Mouse (Mus musculus): Measurements from ENCODE around the gene Pemt. TPM values are rescaled to one million over a fixed set of nuclear protein-coding genes. Genes with fewer than 3 reads are reported as not detected.

Gene Pemt
- polyA plus RNA-seq, 1 experiment from 2014 or later = 10.8 TPM

DNA sequence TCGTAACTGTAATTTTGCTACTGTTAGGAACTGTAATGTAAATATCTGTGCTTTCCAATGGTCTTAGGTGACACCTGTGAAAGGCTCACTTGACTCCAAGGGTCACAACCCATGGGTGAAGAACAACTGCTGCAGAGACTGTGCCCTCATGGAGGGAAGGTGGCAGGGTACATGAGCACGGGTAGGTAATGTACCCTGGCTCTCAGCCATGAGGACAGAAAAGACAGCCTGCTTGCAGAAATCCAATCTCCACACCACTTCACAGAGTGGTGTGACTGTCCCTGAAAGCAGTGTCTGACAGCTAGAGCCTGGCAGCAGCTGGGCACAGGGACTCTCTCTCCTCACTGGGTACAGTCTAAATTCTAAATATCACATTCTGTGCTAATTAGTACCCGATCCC lies 34.8 kb downstream of the Pemt start:
- H3K27me3 ChIP-seq (ENCODE audit: low read depth, poor library complexity, severe bottlenecking) = no peaks in the 10 kb centered on the region
- no peaks in the 10 kb centered on the region for H3K9me3 ChIP-seq (replicated peaks)
- H3K36me3 ChIP-seq = no peaks in the 10 kb centered on the region
- H3K27ac ChIP-seq (replicated peaks) = no peak overlapping the region
- no peak for DNase-seq (ENCODE audit: low spot score)
- H3K4me1 ChIP-seq = peaks cover 16% of the 10 kb centered on the region
- no peak overlapping the region for H3K4me3 ChIP-seq
- 91% methylated on average over 3 of the region's 3 CpGs for WGBS

DNA sequence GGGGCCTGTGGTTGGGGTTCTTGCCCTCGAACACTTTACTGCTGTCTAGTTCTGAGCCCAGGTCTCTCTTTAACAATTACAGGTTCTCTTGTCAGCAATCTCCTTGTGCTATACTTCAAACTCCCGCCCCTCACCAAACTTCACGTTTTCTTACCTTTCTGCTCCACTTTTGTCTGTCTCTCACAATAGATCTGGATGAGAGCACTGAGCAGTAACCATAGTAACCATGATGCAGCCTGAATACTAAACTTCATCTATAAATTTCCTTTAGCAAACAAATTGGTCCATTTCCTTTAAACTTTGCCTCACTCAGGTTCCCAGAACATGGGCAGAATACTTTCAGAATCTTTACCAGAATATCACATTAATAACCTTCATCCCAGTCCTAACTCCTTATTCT lies 36.8 kb downstream of the Pemt start:
- Histone ChIP-seq H3K4me1 (peaks cover 16% of the 10 kb centered on the region), H3K4me3 (no peak overlapping the region), H3K9me3 (replicated peaks) (no peaks in the 10 kb centered on the region), H3K27me3 (ENCODE audit: low read depth, poor library complexity, severe bottlenecking) (no peaks in the 10 kb centered on the region), H3K36me3 (no peaks in the 10 kb centered on the region), H3K27ac (replicated peaks) (no peak overlapping the region)
- 77% methylated on average over 3 of the region's 3 CpGs for WGBS
- no peak for DNase-seq (ENCODE audit: low spot score)

DNA sequence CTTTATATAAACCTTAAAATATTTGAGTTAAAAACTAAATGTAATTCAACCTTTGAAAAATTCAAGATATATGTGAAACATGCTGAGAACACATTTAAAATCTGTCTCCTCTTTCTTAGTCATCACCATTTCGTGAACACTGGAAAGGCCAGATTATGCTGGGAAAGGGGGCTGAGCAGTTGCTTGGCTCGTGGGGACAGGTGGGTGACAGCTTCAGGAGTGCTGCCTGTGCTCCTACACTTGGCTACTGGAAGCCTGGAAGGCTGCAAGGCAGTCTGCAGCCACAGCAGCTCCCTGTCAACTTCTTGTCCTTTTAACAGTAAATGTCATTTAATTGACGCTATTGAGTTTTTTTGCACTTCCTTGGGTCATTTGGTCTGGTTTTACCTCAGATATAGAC lies 40.4 kb downstream of the Pemt start:
- no peak overlapping the region for H3K4me3 ChIP-seq
- no peaks in the 10 kb centered on the region for H3K9me3 ChIP-seq (replicated peaks)
- WGBS = 83% methylated on average over 3 of the region's 3 CpGs
- no peaks in the 10 kb centered on the region for H3K36me3 ChIP-seq
- DNase-seq (ENCODE audit: low spot score) = no peak
- no peaks in the 10 kb centered on the region for H3K27me3 ChIP-seq (ENCODE audit: low read depth, poor library complexity, severe bottlenecking)
- no peak overlapping the region for H3K27ac ChIP-seq (replicated peaks)
- H3K4me1 ChIP-seq = peaks cover 16% of the 10 kb centered on the region

DNA sequence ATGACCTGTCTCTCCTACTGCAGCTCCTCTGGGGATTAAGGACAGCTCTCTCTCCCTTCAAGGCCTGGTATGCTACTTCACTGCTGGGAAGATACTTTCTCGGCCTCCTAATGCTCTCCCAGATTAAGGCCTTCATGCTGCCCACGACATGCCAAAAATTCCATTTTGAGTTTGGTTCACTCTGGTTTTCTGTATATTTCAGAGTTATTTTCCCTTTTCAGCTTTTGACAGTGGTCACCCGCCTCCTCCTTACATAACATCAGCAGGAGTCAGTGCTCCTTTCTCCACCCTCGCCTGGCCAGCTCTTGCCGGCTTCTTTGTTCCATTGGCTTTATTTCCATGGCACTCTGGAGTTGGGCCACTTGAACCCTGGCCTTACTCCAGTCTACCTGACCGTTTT lies 41.6 kb downstream of the Pemt start:
- no peaks in the 10 kb centered on the region for H3K27me3 ChIP-seq (ENCODE audit: low read depth, poor library complexity, severe bottlenecking)
- H3K4me3 ChIP-seq = no peak overlapping the region
- H3K36me3 ChIP-seq = no peaks in the 10 kb centered on the region
- no peaks in the 10 kb centered on the region for H3K9me3 ChIP-seq (replicated peaks)
- peaks cover 10% of the 10 kb centered on the region for H3K4me1 ChIP-seq
- DNase-seq (ENCODE audit: low spot score) = no peak
- H3K27ac ChIP-seq (replicated peaks) = no peak overlapping the region
- WGBS = 77% methylated on average over 6 of the region's 6 CpGs

DNA sequence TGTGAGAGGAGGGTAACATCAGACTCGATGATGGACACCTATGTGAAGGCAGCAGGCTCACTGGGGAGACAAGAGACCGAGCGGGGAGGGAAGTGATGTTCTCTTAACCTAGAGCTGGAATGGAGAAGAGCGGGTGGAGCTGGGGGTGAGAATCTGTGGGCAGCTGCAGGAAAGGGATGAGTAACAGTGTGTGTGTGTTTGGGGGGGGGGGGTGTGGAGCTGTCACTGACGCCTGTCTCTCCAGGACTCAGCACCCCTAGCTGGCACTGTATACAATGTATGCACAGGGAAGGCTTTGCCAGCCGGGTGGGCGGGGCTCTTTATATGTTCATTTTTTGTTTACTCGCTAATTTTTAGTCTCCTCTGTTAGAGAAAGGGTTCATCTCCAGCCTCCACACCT lies 42.5 kb downstream of the Pemt start:
- H3K4me3 ChIP-seq = no peak overlapping the region
- no peak for DNase-seq (ENCODE audit: low spot score)
- 82% methylated on average over 8 of the region's 8 CpGs for WGBS
- H3K27ac ChIP-seq (replicated peaks) = no peak overlapping the region
- peaks cover 2% of the 10 kb centered on the region for H3K4me1 ChIP-seq
- H3K27me3 ChIP-seq (ENCODE audit: low read depth, poor library complexity, severe bottlenecking) = no peaks in the 10 kb centered on the region
- no peaks in the 10 kb centered on the region for H3K36me3 ChIP-seq
- H3K9me3 ChIP-seq (replicated peaks) = no peaks in the 10 kb centered on the region

DNA sequence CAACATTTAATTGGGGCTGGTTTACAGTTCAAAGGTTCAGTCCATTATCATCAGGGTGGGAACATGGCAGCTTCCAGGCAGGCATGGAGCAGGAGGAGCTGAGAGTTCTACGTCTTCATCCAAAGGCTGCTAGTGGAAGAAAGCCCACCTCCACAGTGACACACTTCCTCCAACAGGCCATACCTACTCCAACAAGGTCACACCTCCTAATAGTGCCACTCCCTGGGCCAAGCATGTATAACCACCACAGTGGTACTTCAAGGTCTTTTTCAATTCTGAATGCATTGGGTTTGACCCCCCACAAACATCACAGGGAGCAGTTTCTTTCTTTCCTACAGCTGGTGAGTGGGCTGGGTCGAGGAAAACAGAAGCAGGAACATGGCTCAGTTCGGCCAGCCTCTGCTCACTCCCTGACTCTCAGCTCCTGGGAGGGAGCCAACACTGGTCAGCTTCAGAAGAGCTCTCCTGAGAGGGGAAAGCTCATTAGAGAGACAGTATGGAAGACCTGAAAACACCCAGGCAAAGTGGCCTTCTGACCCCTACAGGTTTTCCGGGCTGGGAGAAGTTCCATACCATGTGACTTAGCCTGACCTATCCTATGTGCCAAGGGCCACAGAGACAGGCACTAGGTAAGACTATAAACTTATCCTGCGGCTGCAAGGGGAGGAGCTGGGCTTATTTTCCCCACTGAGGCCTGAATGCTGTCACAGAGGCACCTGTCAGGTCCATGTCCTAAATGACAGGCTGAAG lies 44.9 kb downstream of the Pemt start:
- Histone ChIP-seq H3K4me1 (no peaks in the 10 kb centered on the region), H3K36me3 (no peaks in the 10 kb centered on the region), H3K4me3 (no peak overlapping the region), H3K27me3 (ENCODE audit: low read depth, poor library complexity, severe bottlenecking) (no peaks in the 10 kb centered on the region), H3K9me3 (replicated peaks) (no peaks in the 10 kb centered on the region), H3K27ac (replicated peaks) (no peak overlapping the region)
- WGBS = 90% methylated on average over 5 of the region's 5 CpGs
- DNase-seq (ENCODE audit: low spot score) = no peak

DNA sequence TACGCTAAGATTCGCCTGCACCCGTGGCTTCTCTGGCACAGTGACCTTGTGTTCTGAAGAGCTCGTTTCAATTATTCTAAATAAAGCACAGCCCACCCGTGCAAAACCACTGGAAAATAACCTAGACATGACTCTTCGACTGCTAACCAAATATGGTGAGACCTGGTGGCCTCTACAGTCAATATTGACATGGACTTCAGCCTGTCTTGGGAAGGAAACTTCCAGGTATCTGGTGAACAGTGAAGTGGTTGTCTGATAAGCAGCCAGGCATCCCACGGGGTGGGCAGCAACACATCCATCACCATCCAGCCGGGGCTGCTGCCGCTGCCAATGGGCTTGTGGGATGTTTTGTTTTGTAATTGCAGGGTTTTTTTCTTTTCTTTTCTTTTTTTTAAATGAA lies 52.0 kb downstream of the Pemt start:
- 90% methylated on average over 9 of the region's 9 CpGs for WGBS
- Histone ChIP-seq H3K27ac (replicated peaks) (no peak overlapping the region), H3K36me3 (no peaks in the 10 kb centered on the region), H3K4me1 (no peaks in the 10 kb centered on the region), H3K9me3 (replicated peaks) (no peaks in the 10 kb centered on the region), H3K4me3 (no peak overlapping the region), H3K27me3 (ENCODE audit: low read depth, poor library complexity, severe bottlenecking) (no peaks in the 10 kb centered on the region)
- no peak for DNase-seq (ENCODE audit: low spot score)

DNA sequence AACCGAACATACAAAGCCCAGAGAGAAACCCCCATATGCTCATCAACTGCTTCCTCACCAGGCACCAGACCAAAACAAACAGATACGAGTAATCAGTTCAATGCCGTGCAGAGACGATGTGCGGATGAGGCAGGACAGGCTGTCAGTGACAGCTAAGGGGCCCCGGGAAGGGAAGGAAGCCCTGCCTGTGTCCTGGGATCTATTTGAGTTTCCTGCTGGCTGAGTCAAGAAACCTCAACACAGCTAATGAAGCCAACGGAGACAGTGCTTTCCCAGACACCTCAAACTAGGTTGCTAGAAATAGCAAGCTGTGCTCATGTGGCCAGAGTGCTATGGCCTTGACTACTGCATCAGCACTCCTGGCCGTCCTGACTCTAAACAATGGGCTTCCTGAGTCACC lies 54.9 kb downstream of the Pemt start:
- Histone ChIP-seq H3K27me3 (ENCODE audit: low read depth, poor library complexity, severe bottlenecking) (no peaks in the 10 kb centered on the region), H3K4me3 (no peak overlapping the region), H3K9me3 (replicated peaks) (no peaks in the 10 kb centered on the region), H3K36me3 (no peaks in the 10 kb centered on the region), H3K4me1 (no peaks in the 10 kb centered on the region), H3K27ac (replicated peaks) (no peak overlapping the region)
- WGBS = 83% methylated on average over 8 of the region's 8 CpGs
- no peak for DNase-seq (ENCODE audit: low spot score)

DNA sequence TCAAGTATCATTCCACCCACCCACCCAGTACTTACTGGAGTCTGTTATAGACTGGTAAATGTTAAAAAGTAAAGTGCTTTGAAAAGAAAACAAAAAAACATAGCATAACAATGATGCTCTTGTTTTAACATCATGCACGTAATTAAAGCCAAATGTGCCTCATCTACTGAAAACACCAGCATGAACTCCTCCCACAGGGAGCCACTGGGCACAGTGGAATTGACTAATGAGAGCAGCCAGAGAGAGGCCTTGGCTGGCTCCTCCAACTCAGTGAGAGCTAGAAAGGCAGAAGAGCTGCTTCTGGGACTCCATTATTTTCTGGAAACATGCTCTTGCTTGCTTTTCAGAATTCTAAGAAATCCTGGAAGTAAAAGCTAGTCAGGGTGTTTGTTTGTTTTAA lies 56.9 kb downstream of the Pemt start:
- DNase-seq (ENCODE audit: low spot score) = no peak
- no peaks in the 10 kb centered on the region for H3K9me3 ChIP-seq (replicated peaks)
- no peaks in the 10 kb centered on the region for H3K4me1 ChIP-seq
- no peak overlapping the region for H3K27ac ChIP-seq (replicated peaks)
- no peaks in the 10 kb centered on the region for H3K27me3 ChIP-seq (ENCODE audit: low read depth, poor library complexity, severe bottlenecking)
- no peaks in the 10 kb centered on the region for H3K36me3 ChIP-seq
- no peak overlapping the region for H3K4me3 ChIP-seq
- WGBS = 80% methylated on average over 1 of the region's 1 CpGs

DNA sequence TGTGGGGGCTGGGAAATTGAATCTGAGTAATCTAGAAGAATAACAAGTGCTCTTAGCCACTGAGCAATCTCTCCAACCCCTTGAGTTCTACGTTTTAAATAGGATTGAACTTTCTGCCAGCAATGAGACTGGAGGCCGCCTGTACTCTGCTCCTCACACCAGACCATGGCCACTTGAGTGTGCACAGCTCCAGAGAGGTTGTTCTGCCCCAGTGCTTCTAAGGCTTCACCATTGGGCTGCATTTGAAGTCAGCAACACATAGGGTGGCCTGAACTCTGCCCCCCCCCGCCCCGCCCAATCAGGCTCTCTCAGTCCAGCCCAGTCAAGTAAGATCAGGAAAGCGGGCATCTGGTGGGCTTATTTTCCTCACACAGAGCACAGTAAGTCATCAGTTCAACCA lies 68.5 kb downstream of the Pemt start:
- no peak overlapping the region for H3K27ac ChIP-seq (replicated peaks)
- WGBS = 84% methylated on average over 5 of the region's 5 CpGs
- no peaks in the 10 kb centered on the region for H3K9me3 ChIP-seq (replicated peaks)
- peaks cover 15% of the 10 kb centered on the region for H3K4me1 ChIP-seq
- no peaks in the 10 kb centered on the region for H3K36me3 ChIP-seq
- peaks cover 38% of the 10 kb centered on the region for H3K27me3 ChIP-seq (ENCODE audit: low read depth, poor library complexity, severe bottlenecking)
- no peak for DNase-seq (ENCODE audit: low spot score)
- no peak overlapping the region for H3K4me3 ChIP-seq

DNA sequence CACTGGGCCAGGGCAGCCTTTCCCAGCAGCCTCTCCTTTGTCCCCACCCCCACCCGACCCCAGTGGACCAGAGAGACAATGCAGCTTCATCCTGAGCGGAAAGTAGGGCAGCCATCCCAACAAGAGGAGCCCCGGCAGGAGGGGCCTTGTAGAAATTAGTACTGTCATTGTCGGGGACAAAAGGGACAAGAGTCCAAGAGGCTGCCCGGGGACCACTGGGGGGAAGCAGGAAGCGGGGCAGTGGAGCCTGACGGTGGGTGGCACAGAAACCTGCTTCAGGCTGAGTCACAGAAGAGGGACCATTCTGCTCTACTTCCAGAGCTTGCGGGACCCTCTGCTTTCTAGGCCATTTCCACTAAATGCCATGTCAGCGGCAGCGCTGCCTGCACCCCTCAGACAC lies 71.0 kb downstream of the Pemt start:
- H3K27me3 ChIP-seq (ENCODE audit: low read depth, poor library complexity, severe bottlenecking) = peaks cover 39% of the 10 kb centered on the region
- H3K9me3 ChIP-seq (replicated peaks) = no peaks in the 10 kb centered on the region
- H3K4me3 ChIP-seq = no peak overlapping the region
- no peak for DNase-seq (ENCODE audit: low spot score)
- 25% methylated on average over 10 of the region's 10 CpGs for WGBS
- H3K4me1 ChIP-seq = peaks cover 21% of the 10 kb centered on the region
- H3K36me3 ChIP-seq = no peaks in the 10 kb centered on the region
- 0 out of 2 replicates have a peak overlapping the region, but pooled peaks have one; percentile 46 for H3K27ac ChIP-seq (replicated peaks)

DNA sequence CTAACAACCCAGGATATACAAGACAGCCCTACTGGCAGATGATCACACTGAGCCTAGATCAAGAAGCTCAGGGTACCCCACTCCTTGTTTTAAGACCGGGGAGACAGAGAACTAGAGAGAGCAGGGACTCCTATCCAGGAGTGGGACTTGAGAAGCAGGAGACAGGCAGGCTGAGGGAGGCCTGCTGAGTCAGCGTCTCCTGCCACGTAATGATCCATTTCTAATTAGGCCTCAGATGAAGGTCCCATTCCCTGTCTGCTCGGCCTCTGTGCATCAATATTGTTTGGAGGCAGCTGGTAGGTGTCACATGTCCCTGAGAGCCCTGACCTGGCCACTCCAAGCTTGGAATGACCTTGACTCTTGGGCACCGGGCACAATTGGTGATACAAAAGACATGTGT lies 72.9 kb downstream of the Pemt start:
- Histone ChIP-seq H3K4me1 (peaks cover 21% of the 10 kb centered on the region), H3K9me3 (replicated peaks) (no peaks in the 10 kb centered on the region), H3K4me3 (no peak overlapping the region), H3K27me3 (ENCODE audit: low read depth, poor library complexity, severe bottlenecking) (peaks cover 39% of the 10 kb centered on the region; the same call in 1 of the 2 replicates), H3K36me3 (no peaks in the 10 kb centered on the region), H3K27ac (replicated peaks) (no peak overlapping the region)
- WGBS = 89% methylated on average over 5 of the region's 5 CpGs
- DNase-seq (ENCODE audit: low spot score) = no peak

DNA sequence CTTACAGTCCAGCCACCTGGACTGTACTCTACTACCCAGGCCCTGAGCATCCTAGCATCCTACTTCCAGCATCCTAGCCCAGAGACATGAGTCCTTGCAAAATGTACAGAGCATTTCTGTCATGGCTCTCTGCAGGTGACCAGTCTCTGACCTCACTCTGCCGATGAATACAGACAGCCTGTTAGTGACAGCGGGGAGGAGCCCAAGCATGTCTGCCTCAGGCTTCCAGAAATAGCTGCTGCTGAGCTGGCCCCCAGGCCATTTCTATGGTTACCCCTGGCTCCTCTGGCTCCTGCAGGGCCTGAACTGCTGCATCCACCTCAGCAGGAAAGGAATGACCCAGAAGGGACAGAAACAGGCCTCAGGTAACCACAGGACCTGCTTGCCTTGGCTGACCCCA lies 74.6 kb downstream of the Pemt start:
- DNase-seq (ENCODE audit: low spot score) = no peak
- Histone ChIP-seq H3K27ac (replicated peaks) (0 out of 2 replicates have a peak overlapping the region, but pooled peaks have one; percentile 18), H3K9me3 (replicated peaks) (no peaks in the 10 kb centered on the region), H3K4me3 (no peak overlapping the region), H3K36me3 (no peaks in the 10 kb centered on the region), H3K27me3 (ENCODE audit: low read depth, poor library complexity, severe bottlenecking) (peaks cover 34% of the 10 kb centered on the region; the same call in 1 of the 2 replicates), H3K4me1 (peaks cover 21% of the 10 kb centered on the region)
- 52% methylated on average over 2 of the region's 2 CpGs for WGBS

DNA sequence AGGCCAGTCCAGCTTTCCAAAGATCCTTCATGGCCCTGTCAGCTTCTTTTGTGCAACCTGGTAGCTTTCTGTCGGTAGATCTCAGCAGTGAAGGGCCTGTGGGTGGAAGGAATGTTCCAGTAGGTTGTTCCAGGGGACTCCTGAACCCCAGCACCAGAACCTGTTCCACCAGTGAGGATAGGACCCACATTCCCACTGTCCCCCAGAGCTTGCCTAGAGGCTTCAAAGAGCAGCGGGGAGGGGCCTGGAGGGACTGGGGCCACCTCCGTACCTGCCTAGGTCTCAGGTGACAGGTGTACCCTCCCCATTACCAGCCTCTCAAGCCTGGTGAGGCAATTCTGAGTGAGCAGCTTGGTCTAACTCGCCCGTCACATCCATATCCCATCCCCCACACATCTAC lies 75.5 kb downstream of the Pemt start:
- H3K36me3 ChIP-seq = no peaks in the 10 kb centered on the region
- 79% methylated on average over 5 of the region's 5 CpGs for WGBS

More for the DNA sequence above, 75.5 kb downstream of the Pemt start:
- Histone ChIP-seq H3K27me3 (ENCODE audit: low read depth, poor library complexity, severe bottlenecking) (peaks cover 34% of the 10 kb centered on the region), H3K4me3 (no peak overlapping the region), H3K9me3 (replicated peaks) (no peaks in the 10 kb centered on the region), H3K4me1 (peaks cover 27% of the 10 kb centered on the region), H3K27ac (replicated peaks) (no peak overlapping the region)
- DNase-seq (ENCODE audit: low spot score) = no peak
